Mouse (Mus musculus): ENCODE measurements at regions not wholly inside any gene's neighbourhood (a gene's known extent, or its start where the extent isn't known, plus 50 kb on each side); places are given as distances from the start of the nearest gene placed in this dataset.

DNA sequence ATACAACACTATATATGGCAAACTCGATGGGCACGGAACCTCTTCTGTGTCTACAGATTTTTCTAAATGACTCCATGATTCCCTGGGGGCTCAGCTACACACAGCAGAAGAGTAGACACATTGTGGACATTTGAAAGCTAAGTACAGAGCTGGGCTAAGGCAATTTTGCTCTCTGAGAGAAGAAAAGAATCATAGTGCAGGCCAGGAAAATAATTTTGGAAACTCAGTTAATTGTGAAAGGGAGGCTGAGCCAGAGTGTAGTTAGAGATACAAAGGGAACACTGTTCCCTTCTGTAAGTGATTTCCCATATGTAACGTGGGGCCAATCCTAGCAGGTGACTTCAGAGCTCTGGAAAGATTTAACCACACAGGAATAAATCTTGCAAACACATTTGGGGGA lies 137.6 kb upstream of the Adgra3 start:
- TF ChIP-seq CTCF (IDR thresholded peaks at IDR 0.05; ENCODE audit: low read depth): no peak
- TF ChIP-seq EP300 (optimal IDR thresholded peaks at IDR 0.05): no peak
